Mouse (Mus musculus) embryonic facial prominence, embryonic 14.5 days (tissue): ENCODE results near the gene Epm2aip1. TPM values are rescaled to one million over a fixed set of nuclear protein-coding genes. Genes with fewer than 3 reads are reported as not detected.
A peak's percentile ranks its signal among the peaks of the same experiment; 100 is the strongest.

Experiments
- ATAC-seq: fragments of 200-750 bp; cut with Nextera tagmentation; 2 replicates; pipeline ENCODE4 v1.8.0; 2017; ENCODE audit warnings: low read depth, moderate number of reproducible peaks, moderate TSS enrichment
- DNase-seq: peaks from one replicate; pipeline ENCODE4 v3.0.0-alpha.2; 2015; ENCODE audit warnings: low spot score
- H3K27ac ChIP-seq: fragments of 300-500 bp; sonication (generic); replicated peaks from 2 replicates; pipeline ENCODE4 v1.5.1; 2014; ENCODE audit warnings: low read depth, mild to moderate bottlenecking, low read length, moderate library complexity
- H3K27me3 ChIP-seq: fragments of 300-500 bp; sonication (generic); replicated peaks from 2 replicates; pipeline ENCODE4 v1.6.1; 2014; ENCODE audit warnings: low read length; ENCODE audit not compliant: control insufficient read depth, insufficient read depth
- H3K36me3 ChIP-seq: fragments of 300-500 bp; sonication (generic); 2 replicates; pipeline ENCODE4 v1.6.1; 2014; ENCODE audit warnings: low read length, mixed read lengths; ENCODE audit not compliant: control insufficient read depth, insufficient read depth
- H3K4me1 ChIP-seq: fragments of 300-500 bp; sonication (generic); 2 replicates; pipeline ENCODE4 v1.6.1; 2014; ENCODE audit warnings: antibody characterized with exemption, low read length; ENCODE audit not compliant: control insufficient read depth, insufficient read depth
- H3K4me2 ChIP-seq: fragments of 300-500 bp; sonication (generic); 2 replicates; pipeline ENCODE4 v1.6.1; 2014; ENCODE audit warnings: low read depth, mild to moderate bottlenecking, low read length, moderate library complexity, mixed read lengths
- H3K4me3 ChIP-seq: fragments of 300-500 bp; sonication (generic); 2 replicates; pipeline ENCODE4 v1.5.1; 2014; ENCODE audit warnings: low read depth, mild to moderate bottlenecking, low read length
- H3K9ac ChIP-seq: fragments of 300-500 bp; sonication (generic); 2 replicates; pipeline ENCODE4 v1.6.1; 2014; ENCODE audit warnings: low read depth, mild to moderate bottlenecking, low read length, moderate library complexity, mixed read lengths
- H3K9me3 ChIP-seq: fragments of 300-500 bp; sonication (generic); 2 replicates; pipeline ENCODE4 v1.6.1; 2016; ENCODE audit warnings: low read length; ENCODE audit not compliant: control insufficient read depth
- WGBS: fragments of 180-500 bp; shearing (Covaris S2); extraction: QIAGEN DNeasy Blood & Tissue Kit; methylation state at CpG from one replicate; pipeline ENCODE4 v1.1.7; 2014; 5-methylcytosine and 5-hydroxymethylcytosine counted together
- polyA plus RNA-seq: library from polyadenylated mRNA; unstranded; fragments of >200 nt; fragmentation: Nextera tagmentation; extraction: Ambion mirVana; gene quantifications from 2 replicates; pipeline ENCODE4 v1.2.1, GENCODE M21; 2014

The Epm2aip1 gene
- polyA plus RNA-seq, 1 experiment from 2014 or later: 47.0 TPM

DNA sequence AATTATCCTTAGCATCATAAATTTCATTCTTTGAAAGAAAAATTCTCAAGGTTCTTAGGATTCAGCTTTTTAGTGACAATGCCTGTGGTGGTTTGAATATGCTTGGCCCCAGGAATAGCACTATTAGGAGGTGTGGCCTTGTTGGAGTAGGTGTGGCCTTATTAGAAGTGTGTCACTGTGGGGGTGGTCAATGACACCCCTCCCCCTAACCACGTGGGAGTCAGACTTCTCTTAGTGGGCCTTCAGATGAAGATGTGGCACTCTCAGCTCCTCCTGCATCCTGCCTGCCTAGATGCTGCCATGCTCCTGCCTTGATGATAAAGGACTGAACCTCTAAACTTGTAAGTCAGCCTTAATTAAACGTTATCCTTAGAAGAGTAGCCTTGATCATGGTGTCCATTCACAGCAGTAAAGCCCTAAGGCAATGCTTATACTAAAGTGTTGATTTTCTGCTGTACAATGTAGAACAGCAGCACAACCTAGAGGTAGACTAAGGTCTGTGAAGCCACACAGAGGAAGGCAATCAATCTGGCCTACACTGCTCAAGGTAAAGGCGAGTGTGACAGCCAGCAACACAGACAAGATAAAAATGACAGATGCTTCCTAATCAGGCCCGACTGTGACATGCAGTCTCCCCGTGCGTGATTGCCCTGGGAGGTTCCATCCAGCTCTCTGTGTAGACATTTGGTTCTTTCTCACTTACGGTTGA is 19.4 kb upstream of the Epm2aip1 start:
- Histone ChIP-seq H3K4me1 (no peaks in the 10 kb centered on the region), H3K27me3 (no peaks in the 10 kb centered on the region), H3K4me2 (no peak overlapping the region), H3K4me3 (no peak overlapping the region), H3K36me3 (peaks cover 65% of the 10 kb centered on the region), H3K9ac (no peak overlapping the region), H3K27ac (no peak overlapping the region), H3K9me3 (no peaks in the 10 kb centered on the region)
- no peak for DNase-seq
- WGBS: 79% methylated on average over 7 of the region's 7 CpGs
- no peak for ATAC-seq

DNA sequence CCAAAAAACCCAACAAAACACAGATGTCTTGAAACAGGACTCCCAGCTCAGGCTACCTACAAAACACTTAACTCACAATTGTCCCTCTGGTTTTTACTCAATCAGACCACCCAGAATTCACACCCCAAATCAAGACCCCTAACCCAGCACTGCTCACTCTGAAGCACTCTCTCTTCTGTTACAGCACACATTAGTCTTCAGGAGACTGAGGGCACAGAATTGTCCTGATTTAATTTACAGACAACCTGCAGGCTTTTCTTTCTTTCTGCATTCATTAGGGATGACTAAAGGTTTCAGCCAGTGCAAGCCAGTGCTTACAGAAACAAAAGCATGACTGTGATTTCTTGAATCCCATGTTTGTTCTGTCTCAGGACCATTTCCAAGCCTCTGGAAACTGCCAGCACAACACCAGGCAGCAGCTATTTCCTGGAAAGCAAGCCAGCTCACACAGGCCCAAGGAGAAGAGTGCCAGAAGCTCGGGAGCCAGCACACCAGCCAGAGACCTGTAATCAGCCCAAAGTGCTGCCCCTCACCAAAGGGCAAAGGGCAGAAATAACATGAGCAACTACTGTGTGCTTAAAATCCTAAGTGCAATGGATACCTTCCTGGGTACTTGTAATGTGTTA is 11.3 kb upstream of the Epm2aip1 start:
- Histone ChIP-seq H3K36me3 (peaks cover 79% of the 10 kb centered on the region), H3K27ac (peak overlapping the region; percentile 39; the same call in 1 of the 2 replicates), H3K4me3 (no peak overlapping the region), H3K9me3 (no peaks in the 10 kb centered on the region), H3K4me2 (no peak overlapping the region), H3K4me1 (no peaks in the 10 kb centered on the region), H3K27me3 (no peaks in the 10 kb centered on the region), H3K9ac (no peak overlapping the region)
- ATAC-seq (no peak), DNase-seq (peak; percentile 13)
- WGBS: 15% methylated on average over 1 of the region's 1 CpGs

DNA sequence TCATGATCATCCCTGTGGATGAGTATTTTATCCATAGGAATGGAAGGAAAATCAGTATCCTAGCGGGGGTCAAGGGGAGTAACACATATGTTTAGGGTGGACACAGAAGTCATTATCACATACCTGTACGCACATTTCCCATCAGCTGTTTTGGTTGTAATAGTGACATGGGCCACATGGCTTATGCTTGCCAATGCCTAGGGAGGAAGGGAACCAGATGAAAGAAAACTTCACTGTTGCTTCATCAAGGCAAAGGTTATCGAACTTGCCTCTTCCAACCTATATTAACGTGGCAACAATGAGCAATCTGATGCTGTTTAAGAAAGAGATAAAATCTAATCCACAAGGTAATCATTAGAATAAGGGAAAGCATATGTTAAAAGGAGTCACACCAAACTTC is 10.4 kb upstream of the Epm2aip1 start:
- Histone ChIP-seq H3K27ac (no peak overlapping the region), H3K4me1 (no peaks in the 10 kb centered on the region), H3K4me3 (no peak overlapping the region), H3K36me3 (peaks cover 76% of the 10 kb centered on the region), H3K9me3 (no peaks in the 10 kb centered on the region), H3K9ac (no peak overlapping the region), H3K4me2 (no peak overlapping the region), H3K27me3 (no peaks in the 10 kb centered on the region)
- 86% methylated on average over 4 of the region's 4 CpGs for WGBS
- ATAC-seq (no peak), DNase-seq (no peak)

DNA sequence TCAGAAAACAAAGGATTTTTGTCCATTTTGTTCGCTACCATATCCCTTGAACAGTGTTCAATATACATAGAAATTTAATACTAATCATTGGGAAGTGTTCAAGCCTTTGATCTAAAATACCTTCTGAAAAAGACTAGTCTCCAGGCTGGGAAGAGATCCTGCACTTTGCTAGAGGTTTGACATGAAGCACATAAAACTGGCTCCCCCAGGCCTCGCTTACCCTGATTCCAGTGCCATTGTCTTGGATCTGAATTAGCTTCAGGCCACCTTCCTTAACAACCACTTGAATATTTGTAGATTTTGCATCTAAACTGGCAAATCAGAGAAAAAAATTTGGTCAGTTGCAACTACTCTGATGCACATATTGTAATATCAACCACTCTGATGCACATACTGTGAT is 3.7 kb upstream of the Epm2aip1 start:
- H3K27me3 ChIP-seq: no peaks in the 10 kb centered on the region
- DNase-seq: no peak
- H3K4me3 ChIP-seq: no peak overlapping the region
- H3K4me1 ChIP-seq: peaks cover 6% of the 10 kb centered on the region; the same call in 1 of the 2 replicates
- H3K27ac ChIP-seq: no peak overlapping the region
- WGBS: 92% methylated on average over 2 of the region's 2 CpGs
- H3K4me2 ChIP-seq: no peak overlapping the region
- no peak for ATAC-seq
- no peak overlapping the region for H3K9ac ChIP-seq
- peaks cover 35% of the 10 kb centered on the region for H3K36me3 ChIP-seq
- no peaks in the 10 kb centered on the region for H3K9me3 ChIP-seq

DNA sequence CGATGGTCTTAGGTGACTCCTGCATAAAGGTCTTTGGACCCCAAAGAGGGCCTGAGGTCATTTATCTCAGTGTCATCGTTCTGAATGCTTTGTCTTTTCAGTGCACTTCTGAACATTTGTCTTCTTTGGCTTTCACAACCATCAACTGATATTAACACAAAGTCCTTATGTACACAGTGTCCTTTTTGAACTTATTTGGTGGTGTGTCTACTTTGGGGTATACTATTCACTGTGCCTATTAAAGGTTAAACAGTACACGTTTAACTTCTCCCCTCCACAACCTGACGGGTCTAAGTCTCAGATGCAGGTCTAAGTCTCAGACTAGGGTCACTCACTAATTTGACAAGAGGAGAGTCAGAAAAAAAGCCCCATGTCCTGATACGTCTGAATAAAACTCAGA is 1.1 kb upstream of the Epm2aip1 start:
- H3K36me3 ChIP-seq: peaks cover 37% of the 10 kb centered on the region
- peak overlapping the region; percentile 63 for H3K4me2 ChIP-seq
- H3K9ac ChIP-seq: peak overlapping the region; percentile 95
- DNase-seq (no peak), ATAC-seq (no peak)
- WGBS: 12% methylated on average over 5 of the region's 5 CpGs
- H3K4me3 ChIP-seq: peak overlapping the region; percentile 97
- H3K27ac ChIP-seq: peak overlapping the region; percentile 96
- H3K9me3 ChIP-seq: no peaks in the 10 kb centered on the region
- peaks cover 30% of the 10 kb centered on the region for H3K4me1 ChIP-seq
- no peaks in the 10 kb centered on the region for H3K27me3 ChIP-seq

DNA sequence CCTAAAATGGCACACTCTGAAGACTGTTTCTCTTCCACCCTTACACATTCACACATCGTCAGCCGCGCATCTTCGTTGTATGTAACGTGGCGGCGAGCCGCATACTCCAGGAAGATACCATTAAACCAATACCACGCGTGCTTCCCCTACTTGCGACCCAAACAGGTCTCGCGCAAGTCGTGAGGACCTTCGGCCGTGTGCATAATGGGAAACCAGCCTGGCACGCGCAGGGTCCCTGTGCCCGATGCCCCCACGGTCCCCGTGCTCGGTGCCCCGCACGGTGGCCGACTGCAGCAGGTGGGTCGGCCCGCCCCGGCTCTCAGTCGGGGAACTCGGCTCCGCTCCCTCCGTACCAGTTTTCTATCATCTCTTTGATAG is 684 bp upstream of the Epm2aip1 start:
- peak overlapping the region; percentile 95 for H3K9ac ChIP-seq
- DNase-seq: peak; percentile 63
- H3K27me3 ChIP-seq: no peaks in the 10 kb centered on the region
- peak overlapping the region; percentile 96 for H3K27ac ChIP-seq
- H3K36me3 ChIP-seq: peaks cover 37% of the 10 kb centered on the region
- H3K4me3 ChIP-seq: peak overlapping the region; percentile 97
- peaks cover 34% of the 10 kb centered on the region for H3K4me1 ChIP-seq
- WGBS: under 1% methylated on average over 29 of the region's 32 CpGs
- no peaks in the 10 kb centered on the region for H3K9me3 ChIP-seq
- peak overlapping the region; percentile 63 for H3K4me2 ChIP-seq
- ATAC-seq: peak; percentile 59

DNA sequence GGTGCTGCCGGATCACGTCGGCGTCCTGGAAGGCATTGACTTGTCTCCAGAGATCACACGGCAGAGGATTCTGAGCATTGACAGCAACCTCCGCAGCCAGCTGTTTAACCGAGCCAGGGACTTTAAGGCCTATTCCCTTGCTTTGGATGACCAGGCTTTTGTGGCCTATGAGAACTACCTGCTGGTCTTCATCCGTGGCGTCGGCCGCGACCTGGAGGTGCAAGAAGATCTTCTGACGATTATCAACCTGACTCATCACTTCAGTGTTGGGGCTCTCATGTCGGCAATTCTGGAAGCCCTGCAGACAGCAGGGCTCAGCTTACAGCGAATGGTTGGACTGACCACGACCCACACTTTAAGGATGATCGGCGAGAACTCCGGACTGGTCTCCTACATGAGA is 627 bp downstream of the Epm2aip1 start:
- no peaks in the 10 kb centered on the region for H3K27me3 ChIP-seq
- no peaks in the 10 kb centered on the region for H3K9me3 ChIP-seq
- H3K36me3 ChIP-seq: peaks cover 36% of the 10 kb centered on the region
- peak overlapping the region; percentile 94 for H3K27ac ChIP-seq
- peak overlapping the region; percentile 97 for H3K4me3 ChIP-seq
- peak overlapping the region; percentile 95 for H3K9ac ChIP-seq
- WGBS: 11% methylated on average over 15 of the region's 19 CpGs
- ATAC-seq: no peak
- H3K4me2 ChIP-seq: peak overlapping the region; percentile 70
- peak; percentile 19 for DNase-seq
- H3K4me1 ChIP-seq: peaks cover 43% of the 10 kb centered on the region

DNA sequence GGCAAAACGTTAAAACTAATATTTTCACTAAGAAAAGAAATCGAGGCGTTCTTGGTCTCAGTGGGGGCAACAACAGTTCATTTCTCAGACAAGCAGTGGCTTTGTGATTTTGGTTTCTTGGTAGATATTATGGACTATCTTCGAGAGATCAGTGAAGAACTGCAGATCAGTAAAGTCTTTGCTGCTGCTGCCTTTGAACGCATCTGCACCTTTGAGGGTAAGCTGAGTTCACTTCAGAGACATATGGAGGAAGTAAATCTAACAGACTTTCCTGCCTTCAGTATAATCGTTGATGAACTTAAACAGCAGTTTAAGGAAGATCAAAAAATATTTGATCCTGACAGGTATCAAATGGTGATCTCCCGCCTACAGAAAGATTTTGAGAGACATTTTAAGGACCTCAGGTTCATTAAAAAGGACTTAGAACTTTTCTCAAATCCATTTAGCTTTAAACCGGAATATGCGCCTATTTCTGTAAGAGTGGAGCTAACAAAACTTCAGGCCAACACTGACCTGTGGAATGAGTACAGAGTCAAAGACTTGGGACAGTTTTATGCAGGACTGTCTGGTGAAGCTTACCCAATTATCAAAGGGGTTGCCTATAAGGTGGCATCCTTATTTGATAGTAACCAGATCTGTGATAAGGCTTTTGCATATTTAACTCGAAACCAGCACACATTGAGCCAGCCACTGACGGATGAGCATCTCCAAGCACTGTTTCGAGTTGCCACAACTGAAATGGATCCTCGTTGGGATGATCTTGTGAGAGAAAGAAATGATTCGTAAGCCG is 1.5 kb downstream of the Epm2aip1 start:
- Histone ChIP-seq H3K4me2 (peak overlapping the region; percentile 70), H3K9ac (peak overlapping the region; percentile 95), H3K36me3 (peaks cover 40% of the 10 kb centered on the region), H3K4me1 (peaks cover 43% of the 10 kb centered on the region), H3K27me3 (no peaks in the 10 kb centered on the region), H3K27ac (no peak overlapping the region), H3K4me3 (peak overlapping the region; percentile 97), H3K9me3 (no peaks in the 10 kb centered on the region)
- DNase-seq: no peak
- ATAC-seq: no peak
- 66% methylated on average over 15 of the region's 15 CpGs for WGBS
